Mouse (Mus musculus) forebrain, embryonic 11.5 days (tissue): ENCODE measurements around the gene Gtpbp3. TPM values are rescaled to one million over a fixed set of nuclear protein-coding genes. Genes with fewer than 3 reads are reported as not detected.
A peak's percentile ranks its signal among the peaks of the same experiment; 100 is the strongest.

Experiments
- ATAC-seq: fragments of 200-750 bp; cut with Nextera tagmentation; replicated peaks from 2 replicates; pipeline ENCODE4 v1.8.0; 2017; ENCODE audit warnings: moderate TSS enrichment; ENCODE audit not compliant: low FRiP score
- DNase-seq: peaks from one replicate; pipeline ENCODE4 v3.0.0-alpha.2; 2017; ENCODE audit warnings: low spot score
- H3K27ac ChIP-seq: fragments of 300-500 bp; sonication (generic); 2 replicates; pipeline ENCODE4 v1.5.1; 2014; ENCODE audit warnings: low read depth, low read length
- H3K27me3 ChIP-seq: fragments of 300-500 bp; sonication (generic); 2 replicates; pipeline ENCODE4 v1.6.1; 2014; ENCODE audit warnings: mild to moderate bottlenecking, low read length, mixed read lengths; ENCODE audit not compliant: control insufficient read depth, insufficient read depth
- H3K36me3 ChIP-seq: fragments of 300-500 bp; sonication (generic); 2 replicates; pipeline ENCODE4 v1.6.1; 2014; ENCODE audit warnings: mild to moderate bottlenecking, low read length, moderate library complexity, mixed read lengths; ENCODE audit not compliant: control insufficient read depth, insufficient read depth
- H3K4me1 ChIP-seq: fragments of 300-500 bp; sonication (generic); replicated peaks from 2 replicates; pipeline ENCODE4 v1.6.1; 2014; ENCODE audit warnings: low read length, mixed read lengths; ENCODE audit not compliant: control insufficient read depth, insufficient read depth
- H3K4me2 ChIP-seq: fragments of 300-500 bp; sonication (generic); 2 replicates; pipeline ENCODE4 v1.6.1; 2014; ENCODE audit warnings: low read depth, mild to moderate bottlenecking, low read length, moderate library complexity, mixed read lengths; ENCODE audit not compliant: severe bottlenecking
- H3K4me3 ChIP-seq: fragments of 300-500 bp; sonication (generic); 2 replicates; pipeline ENCODE4 v1.5.1; 2014; ENCODE audit warnings: low read depth, low read length
- H3K9ac ChIP-seq: fragments of 300-500 bp; sonication (generic); 2 replicates; pipeline ENCODE4 v1.6.1; 2014; ENCODE audit warnings: low read length
- H3K9me3 ChIP-seq: fragments of 300-500 bp; sonication (generic); 2 replicates; pipeline ENCODE4 v1.6.1; 2016; ENCODE audit warnings: low read length, mixed read lengths; ENCODE audit not compliant: control insufficient read depth
- WGBS: fragments of 180-500 bp; shearing (Covaris S2); extraction: QIAGEN DNeasy Blood & Tissue Kit; methylation state at CpG from one replicate; pipeline ENCODE4 v1.1.7; 2014; 5-methylcytosine and 5-hydroxymethylcytosine counted together
- polyA plus RNA-seq: library from polyadenylated mRNA; unstranded; fragments of >200 nt; fragmentation: Nextera tagmentation; extraction: Ambion mirVana; gene quantifications from 2 replicates; pipeline ENCODE4 v1.2.1, GENCODE M21; 2014

The Gtpbp3 gene
- polyA plus RNA-seq, 1 experiment from 2014 or later: 10.8 TPM

DNA sequence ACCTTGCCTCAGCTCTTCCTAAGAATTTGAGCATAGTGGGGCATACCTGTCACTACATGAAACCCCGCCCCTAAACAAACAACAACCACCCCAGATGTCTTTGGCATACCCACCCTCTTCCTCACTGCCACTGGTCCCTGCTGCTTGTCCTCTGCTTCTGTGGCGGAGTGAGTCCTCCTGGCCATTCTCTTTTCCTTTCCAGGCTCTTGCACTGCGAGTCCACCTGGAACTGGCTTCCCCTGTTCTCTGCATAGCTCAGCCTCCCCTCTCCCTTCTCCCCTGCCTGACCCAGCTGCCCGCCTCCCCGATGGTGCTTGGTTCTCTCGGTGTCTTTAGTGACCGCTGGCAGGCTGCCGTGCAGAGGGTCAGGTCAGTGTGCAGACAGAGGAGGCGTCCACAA, 55.9 kb downstream of the Gtpbp3 start:
- peaks cover 2% of the 10 kb centered on the region; the same call in 1 of the 2 replicates for H3K4me1 ChIP-seq
- peak overlapping the region; percentile 89 for H3K4me2 ChIP-seq
- H3K9me3 ChIP-seq: no peaks in the 10 kb centered on the region
- ATAC-seq (no peak), DNase-seq (no peak)
- H3K9ac ChIP-seq: peak overlapping the region; percentile 77; the same call in 1 of the 2 replicates
- H3K36me3 ChIP-seq: peaks cover 2% of the 10 kb centered on the region; the same call in 1 of the 2 replicates
- no peak overlapping the region for H3K27ac ChIP-seq
- H3K27me3 ChIP-seq: no peaks in the 10 kb centered on the region
- 84% methylated on average over 9 of the region's 9 CpGs for WGBS
- peak overlapping the region; percentile 80; the same call in 1 of the 2 replicates for H3K4me3 ChIP-seq

DNA sequence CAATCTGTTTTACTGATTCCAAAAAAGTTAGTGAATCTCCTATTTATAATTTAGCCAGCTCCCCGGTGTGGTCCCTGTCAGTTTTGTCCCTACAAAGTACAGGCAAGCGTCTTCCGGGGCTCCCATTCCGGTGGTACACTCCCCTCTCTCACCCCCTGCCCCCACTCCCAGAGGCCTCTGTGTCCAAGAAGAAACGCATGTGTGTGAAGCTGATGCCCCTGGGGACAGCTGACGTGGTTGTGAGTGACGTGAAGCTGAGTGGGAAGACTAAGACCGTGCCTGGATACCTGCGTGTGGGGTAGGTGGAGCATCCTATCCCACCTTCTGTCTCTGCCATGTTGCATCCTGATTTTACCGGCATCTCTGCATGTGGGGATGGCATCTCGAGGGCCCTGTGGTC, 57.1 kb downstream of the Gtpbp3 start:
- H3K36me3 ChIP-seq: peaks cover 2% of the 10 kb centered on the region; the same call in 1 of the 2 replicates
- H3K9me3 ChIP-seq: no peaks in the 10 kb centered on the region
- WGBS: 93% methylated on average over 11 of the region's 11 CpGs
- H3K4me3 ChIP-seq: no peak overlapping the region
- H3K4me1 ChIP-seq: peaks cover 2% of the 10 kb centered on the region; the same call in 1 of the 2 replicates
- H3K9ac ChIP-seq: no peak overlapping the region
- no peak overlapping the region for H3K4me2 ChIP-seq
- ATAC-seq: no peak
- no peaks in the 10 kb centered on the region for H3K27me3 ChIP-seq
- DNase-seq: no peak
- no peak overlapping the region for H3K27ac ChIP-seq

DNA sequence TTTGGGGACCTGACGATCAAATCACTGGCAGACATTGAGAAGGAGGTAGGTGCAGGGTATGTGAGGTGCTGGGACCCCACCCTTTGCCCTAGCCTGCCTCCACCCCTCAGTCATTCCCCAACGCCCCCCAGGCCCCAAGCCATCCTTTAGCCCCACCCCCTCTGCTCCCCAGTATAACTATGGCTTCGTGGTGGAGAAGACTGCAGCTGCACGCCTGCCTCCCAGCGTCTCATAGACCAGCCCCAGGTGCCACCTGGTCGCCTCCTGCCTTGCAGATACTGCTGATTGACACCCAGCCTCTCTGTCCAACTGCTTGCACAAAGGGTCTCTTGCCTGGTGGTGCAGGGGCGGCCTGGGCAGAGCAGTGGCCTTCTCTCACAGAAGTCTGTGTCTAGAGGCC, 59.7 kb downstream of the Gtpbp3 start:
- no peak overlapping the region for H3K4me3 ChIP-seq
- 93% methylated on average over 7 of the region's 7 CpGs for WGBS
- no peak overlapping the region for H3K9ac ChIP-seq
- no peak for DNase-seq
- no peak for ATAC-seq
- no peak overlapping the region for H3K27ac ChIP-seq
- no peak overlapping the region for H3K4me2 ChIP-seq
- peaks cover 2% of the 10 kb centered on the region; the same call in 1 of the 2 replicates for H3K4me1 ChIP-seq
- H3K9me3 ChIP-seq: no peaks in the 10 kb centered on the region
- H3K36me3 ChIP-seq: peaks cover 2% of the 10 kb centered on the region; the same call in 1 of the 2 replicates
- no peaks in the 10 kb centered on the region for H3K27me3 ChIP-seq

Other genes with a start within 250 kb of the Gtpbp3 start
- gene Myo9b, start 215.4 kb upstream of the Gtpbp3 start, polyA plus RNA-seq: 24.3 and 32.5 TPM in 2 replicates
- 61.0 and 66.8 TPM in 2 replicates for gene Haus8, start 215.2 kb upstream of the Gtpbp3 start, polyA plus RNA-seq
- gene Use1, start 121.3 kb upstream of the Gtpbp3 start, polyA plus RNA-seq: 69.3 and 82.5 TPM in 2 replicates
- 2.9 and 3.3 TPM in 2 replicates for gene Ocel1, start 116.8 kb upstream of the Gtpbp3 start, polyA plus RNA-seq
- 49.1 and 51.4 TPM in 2 replicates for gene Nr2f6, start 106.1 kb upstream of the Gtpbp3 start, polyA plus RNA-seq
- gene Ushbp1, start 92.3 kb upstream of the Gtpbp3 start, polyA plus RNA-seq: 4.2 and 4.5 TPM in 2 replicates
- 106 and 119 TPM in 2 replicates for gene Babam1, start 91.2 kb upstream of the Gtpbp3 start, polyA plus RNA-seq
- gene Ankle1, start 82.1 kb upstream of the Gtpbp3 start, polyA plus RNA-seq: 38.7 and 42.2 TPM in 2 replicates
- gene Abhd8, start 24.4 kb upstream of the Gtpbp3 start, polyA plus RNA-seq: 76.6 and 76.7 TPM in 2 replicates
- gene Mrpl34, start 23.1 kb upstream of the Gtpbp3 start, polyA plus RNA-seq: 186 TPM in 2 replicates
- 133 and 146 TPM in 2 replicates for gene Dda1, start 18.9 kb upstream of the Gtpbp3 start, polyA plus RNA-seq
- 5.7 and 9.3 TPM in 2 replicates for gene Ano8, start 2.1 kb upstream of the Gtpbp3 start, polyA plus RNA-seq
- gene Plvap, start 23.6 kb downstream of the Gtpbp3 start, polyA plus RNA-seq: 42.5 and 43.4 TPM in 2 replicates
- 0.29 TPM in 1 of 2 replicates, not detected in the other for gene Ccdc194, start 37.6 kb downstream of the Gtpbp3 start, polyA plus RNA-seq
- gene Bst2, start 49.4 kb downstream of the Gtpbp3 start, polyA plus RNA-seq: 3.1 and 4.9 TPM in 2 replicates
- 50.1 and 62.8 TPM in 2 replicates for gene Mvb12a, start 54.8 kb downstream of the Gtpbp3 start, polyA plus RNA-seq
- gene Tmem221, start 70.8 kb downstream of the Gtpbp3 start, polyA plus RNA-seq: 0.15 TPM in 1 of 2 replicates, not detected in the other
- gene Nxnl1, start 78.5 kb downstream of the Gtpbp3 start, polyA plus RNA-seq: not detected in 2 replicates
- 18.4 and 19.1 TPM in 2 replicates for gene Slc27a1, start 80.8 kb downstream of the Gtpbp3 start, polyA plus RNA-seq
- gene Pgls, start 104.1 kb downstream of the Gtpbp3 start, polyA plus RNA-seq: 218 and 238 TPM in 2 replicates
- 3.2 and 4.3 TPM in 2 replicates for gene Fam129c, start 109.5 kb downstream of the Gtpbp3 start, polyA plus RNA-seq
- gene Colgalt1, start 122.9 kb downstream of the Gtpbp3 start, polyA plus RNA-seq: 41.8 and 48.6 TPM in 2 replicates
- gene Unc13a, start 183.7 kb downstream of the Gtpbp3 start, polyA plus RNA-seq: 6.5 and 6.6 TPM in 2 replicates
- 2.3 TPM in 2 replicates for gene Jak3, start 188.2 kb downstream of the Gtpbp3 start, polyA plus RNA-seq
- gene Insl3, start 201.1 kb downstream of the Gtpbp3 start, polyA plus RNA-seq: not detected in 2 replicates
- 0.51 and 0.64 TPM in 2 replicates for gene B3gnt3, start 213.7 kb downstream of the Gtpbp3 start, polyA plus RNA-seq
- 21.3 and 23.2 TPM in 2 replicates for gene Fcho1, start 237.6 kb downstream of the Gtpbp3 start, polyA plus RNA-seq